Mouse (Mus musculus) heart, embryonic 12.5 days (tissue): ENCODE measurements around the gene Prss32. TPM values are rescaled to one million over a fixed set of nuclear protein-coding genes. Genes with fewer than 3 reads are reported as not detected.

Source experiments
- ATAC-seq: fragments of 200-750 bp; cut with Nextera tagmentation; 2 replicates; pipeline ENCODE4 v1.8.0; 2017; ENCODE audit warnings: moderate TSS enrichment, moderate library complexity; ENCODE audit not compliant: insufficient number of reproducible peaks, low FRiP score
- H3K27ac ChIP-seq: fragments of 300-500 bp; sonication (generic); 2 replicates; pipeline ENCODE4 v1.5.1; 2016; ENCODE audit warnings: mild to moderate bottlenecking, moderate library complexity; ENCODE audit not compliant: poor library complexity, severe bottlenecking
- H3K27me3 ChIP-seq: fragments of 300-500 bp; sonication (generic); replicated peaks from 2 replicates; pipeline ENCODE4 v1.6.1; 2016; ENCODE audit warnings: mild to moderate bottlenecking, moderate library complexity
- H3K36me3 ChIP-seq: fragments of 300-500 bp; sonication (generic); 2 replicates; pipeline ENCODE4 v1.6.1; 2016; ENCODE audit warnings: mild to moderate bottlenecking, moderate library complexity
- H3K4me1 ChIP-seq: fragments of 300-500 bp; sonication (generic); replicated peaks from 2 replicates; pipeline ENCODE4 v1.6.1; 2016; ENCODE audit warnings: mild to moderate bottlenecking
- H3K4me2 ChIP-seq: fragments of 300-500 bp; sonication (generic); 2 replicates; pipeline ENCODE4 v1.6.1; 2016; ENCODE audit warnings: mild to moderate bottlenecking, moderate library complexity
- H3K4me3 ChIP-seq: fragments of 300-500 bp; sonication (generic); 2 replicates; pipeline ENCODE4 v1.5.1; 2016; ENCODE audit warnings: mild to moderate bottlenecking
- H3K9ac ChIP-seq: fragments of 300-500 bp; sonication (generic); 2 replicates; pipeline ENCODE4 v1.6.1; 2016; ENCODE audit warnings: mild to moderate bottlenecking, moderate library complexity
- H3K9me3 ChIP-seq: fragments of 300-500 bp; sonication (generic); replicated peaks from 2 replicates; pipeline ENCODE4 v1.6.1; 2016; ENCODE audit warnings: mild to moderate bottlenecking, moderate library complexity
- WGBS: fragments of 180-500 bp; shearing (Covaris S2); methylation state at CpG from one replicate; pipeline ENCODE4 v1.1.7; 2016; 5-methylcytosine and 5-hydroxymethylcytosine counted together
- polyA plus RNA-seq: library from polyadenylated mRNA; unstranded; fragments of >200 nt; fragmentation: Nextera tagmentation; extraction: Ambion mirVana; gene quantifications from 2 replicates; pipeline ENCODE4 v1.2.1, GENCODE M21; 2016

Prss32 gene
- not detected in 2 replicates for polyA plus RNA-seq

GRCm38 (mm10) chr17:23843812-23844273 is at the start of gene Prss32, which contains the start of gene Prss41:
TSS of gene Prss32 (plus strand) at chr17:23843855.
TSS of gene Prss41 (minus strand) at chr17:23844172.
- no peak within 1 kb of the TSS for H3K9ac ChIP-seq
- 8% methylated on average over 19 of the region's 19 CpGs for WGBS
- peak within 1 kb of the TSS; percentile 49 for H3K4me2 ChIP-seq
- H3K36me3 ChIP-seq = no peaks in the 10 kb centered on the region
- no peak within 1 kb of the TSS for H3K4me3 ChIP-seq
- H3K27ac ChIP-seq = no peak within 1 kb of the TSS
- peak; percentile 52; the same call in 1 of the 2 replicates for ATAC-seq
- 0 out of 2 replicates have a peak, but pooled peaks cover 7% of the 10 kb centered on the region for H3K4me1 ChIP-seq
- H3K27me3 ChIP-seq = peaks cover 10% of the 10 kb centered on the region; the same call in 1 of the 2 replicates
- H3K9me3 ChIP-seq = no peaks in the 10 kb centered on the region

DNA sequence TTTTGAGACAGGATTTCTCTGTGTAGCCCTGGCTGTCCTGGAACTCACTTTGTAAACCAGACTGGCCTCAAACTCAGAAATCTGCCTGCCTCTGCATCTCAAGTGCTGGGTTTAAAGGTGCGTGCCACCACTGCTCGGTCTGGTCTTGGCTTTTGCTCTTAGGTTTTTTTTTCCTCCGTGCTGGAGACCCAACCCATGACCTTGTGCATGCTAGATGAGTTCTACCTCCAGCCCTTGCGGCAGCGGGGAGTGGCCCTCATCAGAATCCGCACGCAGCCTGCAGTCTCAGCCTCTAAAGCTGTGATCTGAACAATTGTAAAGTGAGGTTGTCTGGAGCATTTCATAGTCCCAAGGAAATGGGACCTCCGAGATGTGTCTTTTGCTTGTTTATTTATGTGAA is 48.3 kb upstream of the Prss32 start:
- no peaks in the 10 kb centered on the region for H3K4me1 ChIP-seq
- WGBS = 91% methylated on average over 8 of the region's 8 CpGs
- H3K36me3 ChIP-seq = no peaks in the 10 kb centered on the region

GRCm38 (mm10) chr17:23797316-23797715 is 46.3 kb upstream of the Prss32 start:
- no peak for ATAC-seq
- Histone ChIP-seq H3K4me2 (no peak overlapping the region), H3K36me3 (no peaks in the 10 kb centered on the region), H3K9me3 (no peaks in the 10 kb centered on the region), H3K9ac (no peak overlapping the region), H3K4me1 (no peaks in the 10 kb centered on the region), H3K27ac (no peak overlapping the region), H3K4me3 (no peak overlapping the region), H3K27me3 (no peaks in the 10 kb centered on the region)
- 65% methylated on average over 7 of the region's 7 CpGs for WGBS

More for the DNA sequence above, 48.3 kb upstream of the Prss32 start:
- Histone ChIP-seq H3K27ac (no peak overlapping the region), H3K4me2 (no peak overlapping the region), H3K27me3 (no peaks in the 10 kb centered on the region), H3K4me3 (no peak overlapping the region), H3K9ac (no peak overlapping the region), H3K9me3 (no peaks in the 10 kb centered on the region)
- no peak for ATAC-seq

GRCm38 (mm10) chr17:23801627-23802026 is 42.0 kb upstream of the Prss32 start:
- H3K27me3 ChIP-seq = no peaks in the 10 kb centered on the region
- no peak overlapping the region for H3K9ac ChIP-seq
- ATAC-seq = no peak
- H3K9me3 ChIP-seq = no peaks in the 10 kb centered on the region
- no peak overlapping the region for H3K27ac ChIP-seq
- H3K4me3 ChIP-seq = no peak overlapping the region
- no peak overlapping the region for H3K4me2 ChIP-seq
- WGBS = 92% methylated on average over 10 of the region's 10 CpGs
- H3K36me3 ChIP-seq = no peaks in the 10 kb centered on the region
- peaks cover 9% of the 10 kb centered on the region for H3K4me1 ChIP-seq

- Histone ChIP-seq H3K9me3 (no peaks in the 10 kb centered on the region), H3K27me3 (no peaks in the 10 kb centered on the region), H3K4me1 (peaks cover 21% of the 10 kb centered on the region), H3K36me3 (peaks cover 12% of the 10 kb centered on the region), H3K4me2 (peak overlapping the region; percentile 92), H3K4me3 (peak overlapping the region; percentile 99), H3K27ac (peak overlapping the region; percentile 97), H3K9ac (peak overlapping the region; percentile 100)
- ATAC-seq = peak; percentile 98
- under 1% methylated on average over 55 of the region's 60 CpGs for WGBS
Measured at GRCm38 (mm10) chr17:23802746-23803365, 40.8 kb upstream of the Prss32 start.

GRCm38 (mm10) chr17:23803366-23804041 is 40.2 kb upstream of the Prss32 start:
- H3K4me2 ChIP-seq = peak overlapping the region; percentile 92
- H3K9me3 ChIP-seq = no peaks in the 10 kb centered on the region
- H3K4me3 ChIP-seq = peak overlapping the region; percentile 99
- under 1% methylated on average over 55 of the region's 83 CpGs for WGBS
- peak; percentile 81 for ATAC-seq
- H3K27ac ChIP-seq = peak overlapping the region; percentile 97
- no peaks in the 10 kb centered on the region for H3K27me3 ChIP-seq
- H3K36me3 ChIP-seq = peaks cover 18% of the 10 kb centered on the region
- peak overlapping the region; percentile 100 for H3K9ac ChIP-seq
- peaks cover 23% of the 10 kb centered on the region for H3K4me1 ChIP-seq

GRCm38 (mm10) chr17:23804426-23805085 is 39.1 kb upstream of the Prss32 start:
- peaks cover 29% of the 10 kb centered on the region for H3K36me3 ChIP-seq
- no peak for ATAC-seq
- WGBS = 2% methylated on average over 8 of the region's 8 CpGs
- H3K27ac ChIP-seq = peak overlapping the region; percentile 97
- peak overlapping the region; percentile 99 for H3K4me3 ChIP-seq
- peaks cover 23% of the 10 kb centered on the region for H3K4me1 ChIP-seq
- no peaks in the 10 kb centered on the region for H3K9me3 ChIP-seq
- no peaks in the 10 kb centered on the region for H3K27me3 ChIP-seq
- H3K4me2 ChIP-seq = peak overlapping the region; percentile 92
- H3K9ac ChIP-seq = peak overlapping the region; percentile 100

GRCm38 (mm10) chr17:23806867-23807266 is 36.8 kb upstream of the Prss32 start:
- Histone ChIP-seq H3K36me3 (peaks cover 50% of the 10 kb centered on the region), H3K27ac (no peak overlapping the region)
- whole genome bisulfite sequencing = 76% methylated on average over 25 of the region's 25 CpGs

GRCm38 (mm10) chr17:23807918-23808317 is 35.7 kb upstream of the Prss32 start:
- no peak for ATAC-seq
- H3K4me1 ChIP-seq = peaks cover 23% of the 10 kb centered on the region
- H3K4me2 ChIP-seq = no peak overlapping the region
- WGBS = 89% methylated on average over 3 of the region's 3 CpGs
- no peak overlapping the region for H3K27ac ChIP-seq
- H3K9me3 ChIP-seq = no peaks in the 10 kb centered on the region
- H3K27me3 ChIP-seq = no peaks in the 10 kb centered on the region
- no peak overlapping the region for H3K4me3 ChIP-seq
- H3K36me3 ChIP-seq = peaks cover 59% of the 10 kb centered on the region
- no peak overlapping the region for H3K9ac ChIP-seq

More at GRCm38 (mm10) chr17:23806867-23807266, 36.8 kb upstream of the Prss32 start:
- H3K4me2 ChIP-seq = peak overlapping the region; percentile 37
- H3K4me3 ChIP-seq = peak overlapping the region; percentile 1; the same call in 1 of the 2 replicates
- H3K27me3 ChIP-seq = no peaks in the 10 kb centered on the region
- H3K9ac ChIP-seq = no peak overlapping the region
- H3K4me1 ChIP-seq = peaks cover 23% of the 10 kb centered on the region
- H3K9me3 ChIP-seq = no peaks in the 10 kb centered on the region
- ATAC-seq = no peak

GRCm38 (mm10) chr17:23815641-23816040 is 28.0 kb upstream of the Prss32 start:
- no peak overlapping the region for H3K27ac ChIP-seq
- no peak overlapping the region for H3K9ac ChIP-seq
- peaks cover 19% of the 10 kb centered on the region for H3K9me3 ChIP-seq
- no peak overlapping the region for H3K4me3 ChIP-seq
- ATAC-seq = no peak
- H3K36me3 ChIP-seq = peaks cover 91% of the 10 kb centered on the region
- H3K27me3 ChIP-seq = no peaks in the 10 kb centered on the region
- no peak overlapping the region for H3K4me2 ChIP-seq
- no peaks in the 10 kb centered on the region for H3K4me1 ChIP-seq
- over 99% methylated on average over 16 of the region's 16 CpGs for WGBS

DNA sequence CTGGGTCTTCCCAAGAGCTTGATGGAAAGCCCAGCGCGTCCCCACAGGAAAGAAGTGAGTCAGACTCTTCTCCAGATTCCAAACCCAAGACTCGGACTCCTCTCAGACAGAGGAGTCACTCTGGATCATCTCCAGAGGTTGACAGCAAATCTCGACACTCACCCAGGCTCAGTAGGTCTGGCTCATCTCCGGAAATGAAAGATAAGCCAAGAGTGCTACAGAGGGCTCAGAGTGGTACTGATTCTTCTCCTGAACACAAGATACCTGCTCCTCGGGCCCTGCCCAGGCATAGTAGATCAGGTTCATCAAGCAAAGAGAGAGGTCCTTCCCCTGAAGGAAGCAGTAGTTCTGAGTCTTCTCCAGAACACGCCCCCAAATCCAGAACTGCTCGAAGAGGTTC is 25.1 kb upstream of the Prss32 start:
- ATAC-seq = no peak
- 0 out of 2 replicates have a peak, but pooled peaks cover 4% of the 10 kb centered on the region for H3K4me1 ChIP-seq

More for the DNA sequence above, 25.1 kb upstream of the Prss32 start:
- Histone ChIP-seq H3K27me3 (no peaks in the 10 kb centered on the region), H3K9ac (no peak overlapping the region), H3K4me2 (no peak overlapping the region), H3K9me3 (peaks cover 19% of the 10 kb centered on the region), H3K4me3 (no peak overlapping the region), H3K36me3 (peaks cover 98% of the 10 kb centered on the region), H3K27ac (no peak overlapping the region)
- WGBS = 95% methylated on average over 8 of the region's 8 CpGs
